Mouse (Mus musculus) C2C12 (cell line): Measurements from ENCODE around the gene Gm13090. TPM values are rescaled to one million over a fixed set of nuclear protein-coding genes. Genes with fewer than 3 reads are reported as not detected.

Source experiments
- H3K27me3 ChIP-seq: one replicate; pipeline ENCODE4 v1.6.1; 2011; ENCODE audit not compliant: control insufficient read depth, insufficient read depth, insufficient read length
- H3K36me3 ChIP-seq: one replicate; pipeline ENCODE4 v1.6.1; 2011; ENCODE audit not compliant: control insufficient read depth, insufficient read depth
- H3K4me3 ChIP-seq: one replicate; pipeline ENCODE4 v1.5.1; 2011; ENCODE audit warnings: mild to moderate bottlenecking, control low read depth; ENCODE audit not compliant: poor library complexity, insufficient read depth, severe bottlenecking
- H3K79me2 ChIP-seq: one replicate; pipeline ENCODE4 v1.6.1; 2011; ENCODE audit not compliant: control insufficient read depth, insufficient read depth
- H3K79me3 ChIP-seq: one replicate; pipeline ENCODE4 v1.6.1; 2011; ENCODE audit warnings: low read depth, control low read depth
- H3ac ChIP-seq: one replicate; pipeline ENCODE3; 2011; ENCODE audit warnings: low read depth; ENCODE audit not compliant: control insufficient read depth, insufficient read length
- CEBPB ChIP-seq: IDR thresholded peaks from one replicate; pipeline ENCODE4 v1.6.1; 2011; ENCODE audit warnings: low read depth, mild to moderate bottlenecking, control low read depth, moderate library complexity
- CTCF ChIP-seq: IDR thresholded peaks from one replicate; pipeline ENCODE4 v1.5.1; 2011; ENCODE audit not compliant: control insufficient read depth, insufficient read depth, insufficient read length
- FOSL1 ChIP-seq: IDR thresholded peaks from one replicate; pipeline ENCODE4 v1.8.0; 2011; ENCODE audit warnings: mild to moderate bottlenecking, low read length; ENCODE audit not compliant: poor library complexity, insufficient read depth, severe bottlenecking
- MAX ChIP-seq: IDR thresholded peaks from one replicate; pipeline ENCODE4 v1.6.1; 2011; ENCODE audit warnings: mild to moderate bottlenecking, control low read depth
- MYOD1 ChIP-seq: IDR thresholded peaks from one replicate; pipeline ENCODE4 v1.6.1; 2011; ENCODE audit warnings: low read depth; ENCODE audit not compliant: control insufficient read depth, insufficient read length
- MYOG ChIP-seq: IDR thresholded peaks from one replicate; pipeline ENCODE4 v1.6.1; 2011; ENCODE audit not compliant: control insufficient read depth, insufficient read length; ENCODE audit errors: extremely low read depth
- USF1 ChIP-seq: IDR thresholded peaks from one replicate; pipeline ENCODE4 v1.6.1; 2011; ENCODE audit warnings: low read depth, mild to moderate bottlenecking, control low read depth, moderate library complexity
- polyA plus RNA-seq: library from polyadenylated mRNA; unstranded; fragments of >200 nt; fragmentation: generic; extraction: Trizol; gene quantifications from one replicate; pipeline ENCODE4 v1.2.1, GENCODE M21; 2012; ENCODE audit warnings: missing spikeins

The Gm13090 gene
- polyA plus RNA-seq, 1 experiment: not detected

DNA sequence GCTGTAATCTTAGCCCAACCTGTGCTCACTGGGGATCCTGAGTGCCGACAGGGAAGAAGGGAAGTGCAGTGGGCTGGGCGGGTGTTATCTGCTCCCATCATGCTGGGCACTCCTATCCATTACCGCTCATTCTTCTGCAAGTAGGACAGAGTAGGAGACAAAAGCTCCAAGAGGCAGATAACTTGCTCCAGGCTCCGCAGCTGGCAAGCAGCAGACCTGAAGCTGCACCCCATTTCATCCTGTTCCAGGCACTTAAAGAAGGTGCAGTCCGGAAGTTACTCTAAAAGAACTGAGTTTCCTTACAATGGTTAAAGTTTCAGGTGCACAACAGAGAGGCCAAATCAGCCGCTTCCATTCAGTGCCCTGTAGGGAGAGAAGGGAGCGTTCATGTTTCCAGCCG, 21.9 kb downstream of the Gm13090 start:
- Histone ChIP-seq H3K79me3 (no peaks in the 10 kb centered on the region), H3K79me2 (no peaks in the 10 kb centered on the region), H3K36me3 (no peaks in the 10 kb centered on the region), H3ac (no peak overlapping the region), H3K4me3 (no peak overlapping the region), H3K27me3 (peaks cover 67% of the 10 kb centered on the region)
- TF ChIP-seq CEBPB (no peak), CTCF (no peak), FOSL1 (no peak), USF1 (no peak), MYOD1 (no peak), MAX (no peak), MYOG (no peak)

DNA sequence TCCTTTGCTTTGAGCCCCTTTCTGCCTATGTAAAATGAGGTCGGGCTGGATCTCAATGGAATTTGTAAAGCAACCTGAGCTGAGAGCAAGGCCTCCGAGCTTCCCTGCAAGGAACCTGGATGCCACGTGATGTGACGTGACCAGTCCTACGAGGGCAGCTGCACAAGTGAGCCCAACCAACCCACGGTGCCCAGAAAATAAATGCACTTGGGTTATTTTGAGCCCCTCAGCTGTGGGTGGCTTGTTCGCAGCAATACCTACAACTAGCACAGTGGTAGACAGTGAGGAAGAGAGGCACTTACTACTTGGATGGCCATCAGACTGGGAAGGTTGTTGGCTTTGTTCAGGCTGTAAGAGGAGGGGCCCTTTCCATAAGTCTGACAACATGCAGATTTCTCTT, 25.2 kb downstream of the Gm13090 start:
- Histone ChIP-seq H3K4me3 (no peak overlapping the region), H3K36me3 (no peaks in the 10 kb centered on the region), H3K27me3 (peaks cover 58% of the 10 kb centered on the region), H3ac (no peak overlapping the region), H3K79me2 (no peaks in the 10 kb centered on the region), H3K79me3 (no peaks in the 10 kb centered on the region)
- TF ChIP-seq MYOD1 (no peak), MAX (no peak), CEBPB (no peak), CTCF (no peak), MYOG (no peak), FOSL1 (no peak), USF1 (no peak)

DNA sequence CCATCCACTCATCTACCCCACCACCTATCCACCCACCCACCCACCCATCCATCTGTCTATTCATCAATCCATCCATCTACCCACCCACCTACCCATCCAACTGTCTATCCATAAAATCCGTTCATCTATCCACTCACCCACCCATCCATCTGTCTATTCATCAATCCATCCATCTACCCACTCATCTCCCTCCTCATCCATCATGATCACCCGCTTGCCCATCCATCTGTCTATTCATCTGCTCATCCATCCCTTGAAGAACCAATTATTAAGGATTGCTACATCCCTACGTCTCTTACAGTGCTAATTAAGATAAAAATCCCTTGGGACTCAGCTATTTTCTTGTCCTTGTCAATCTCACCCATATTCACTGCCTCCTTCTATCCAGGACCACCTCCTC, 29.5 kb downstream of the Gm13090 start:
- H3K4me3 ChIP-seq: no peak overlapping the region
- H3K79me2 ChIP-seq: no peaks in the 10 kb centered on the region
- no peaks in the 10 kb centered on the region for H3K36me3 ChIP-seq
- H3ac ChIP-seq: no peak overlapping the region
- H3K27me3 ChIP-seq: peaks cover 37% of the 10 kb centered on the region
- H3K79me3 ChIP-seq: no peaks in the 10 kb centered on the region
- TF ChIP-seq CTCF: no peak

DNA sequence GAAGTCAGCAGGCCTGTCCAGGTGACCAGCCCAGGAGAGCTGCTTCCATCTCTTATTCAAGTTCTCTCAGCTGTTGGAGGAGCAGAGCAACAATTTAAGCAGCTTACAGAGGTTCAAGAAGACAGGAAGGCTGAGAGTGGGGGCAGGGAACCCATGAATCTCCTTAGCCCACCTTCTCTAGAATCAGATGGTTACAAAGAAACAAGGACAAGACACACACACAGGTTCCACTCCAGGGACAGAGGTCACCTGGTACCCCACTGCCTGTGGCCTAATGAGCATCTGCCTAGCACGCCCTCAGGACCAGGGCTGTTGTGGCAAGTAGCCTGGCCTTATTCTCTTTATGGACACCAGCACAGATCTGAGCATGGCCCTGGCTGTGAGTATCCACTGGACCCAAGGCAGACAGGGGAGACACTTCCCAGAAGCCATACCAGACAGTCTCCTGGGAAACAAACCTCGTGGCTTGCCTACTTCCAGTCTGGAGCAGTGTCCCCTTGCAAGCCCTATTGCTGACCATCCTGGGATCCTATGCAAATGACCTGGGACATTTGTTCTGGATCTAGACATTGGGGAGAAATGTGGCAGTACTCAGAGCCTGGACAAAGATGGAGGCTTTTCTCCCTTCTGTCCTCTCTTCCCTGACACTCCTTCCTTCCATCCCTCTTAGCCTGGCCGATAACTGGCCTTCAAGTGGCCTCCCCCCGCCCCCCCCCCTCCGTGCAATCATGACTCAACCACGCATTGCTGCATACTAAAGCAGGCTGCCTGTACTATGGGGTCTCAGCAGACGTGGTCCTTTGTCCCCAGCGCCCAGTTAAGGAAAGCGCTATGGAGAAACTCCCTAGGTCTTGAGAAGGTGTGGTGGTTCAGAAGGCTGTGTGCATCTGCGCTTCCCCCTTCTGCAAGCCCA, 38.5 kb downstream of the Gm13090 start:
- H3K36me3 ChIP-seq: no peaks in the 10 kb centered on the region
- H3K4me3 ChIP-seq: no peak overlapping the region
- TF ChIP-seq MYOG (no peak), CEBPB (no peak), FOSL1 (no peak), USF1 (no peak), MAX (no peak), CTCF (no peak), MYOD1 (no peak)
- no peak overlapping the region for H3ac ChIP-seq
- no peaks in the 10 kb centered on the region for H3K79me2 ChIP-seq
- no peaks in the 10 kb centered on the region for H3K79me3 ChIP-seq
- peaks cover 83% of the 10 kb centered on the region for H3K27me3 ChIP-seq

DNA sequence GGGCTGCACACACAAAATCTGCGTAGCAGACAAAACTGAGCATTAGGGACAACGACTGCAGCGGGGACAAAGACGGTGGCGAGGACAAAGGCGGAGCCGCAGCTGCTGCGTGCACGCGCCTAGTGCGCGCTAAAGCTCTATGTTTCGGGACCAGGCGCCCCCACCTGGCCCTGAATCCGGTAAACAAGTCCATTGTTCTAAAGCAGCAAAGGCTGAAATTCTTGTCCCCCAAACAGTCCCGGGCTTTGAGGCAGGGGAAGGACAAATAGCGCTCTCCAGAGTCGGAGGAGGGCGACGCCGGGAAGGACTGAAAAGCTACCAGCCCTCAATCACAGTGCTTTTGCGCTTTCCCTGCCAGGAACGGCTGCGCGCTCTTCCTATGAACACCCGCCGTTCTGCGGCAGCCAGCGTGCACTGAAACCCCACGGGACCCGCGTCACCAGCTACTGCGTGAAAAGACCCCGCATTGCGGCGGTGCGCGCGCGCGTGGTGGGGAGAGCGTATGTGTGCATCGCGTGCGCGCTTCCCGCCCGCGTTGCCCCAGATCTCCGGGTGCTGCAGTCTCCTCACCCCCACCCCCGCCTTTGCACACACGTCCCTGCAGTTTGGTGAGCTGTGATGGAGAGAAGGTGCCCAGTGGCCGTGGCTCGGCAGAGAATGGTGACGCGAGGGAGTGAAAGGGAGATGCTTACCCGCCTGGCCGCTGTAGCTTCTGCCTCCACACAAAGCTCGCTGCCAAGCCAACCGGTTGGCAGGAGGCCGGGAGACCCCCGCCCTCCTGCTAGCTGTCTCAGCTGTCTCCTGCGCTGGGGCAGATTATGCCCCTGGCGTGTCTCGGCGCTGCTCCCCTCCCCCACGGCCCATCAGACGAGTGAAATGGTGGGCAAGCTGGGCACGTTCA, 39.5 kb downstream of the Gm13090 start:
- Histone ChIP-seq H3K79me2 (no peaks in the 10 kb centered on the region), H3K4me3 (no peak overlapping the region), H3K27me3 (peaks cover 90% of the 10 kb centered on the region), H3K36me3 (no peaks in the 10 kb centered on the region), H3K79me3 (no peaks in the 10 kb centered on the region), H3ac (no peak overlapping the region)
- TF ChIP-seq CEBPB: no peak
- TF ChIP-seq MYOD1: no peak
- no peak for TF ChIP-seq USF1

DNA sequence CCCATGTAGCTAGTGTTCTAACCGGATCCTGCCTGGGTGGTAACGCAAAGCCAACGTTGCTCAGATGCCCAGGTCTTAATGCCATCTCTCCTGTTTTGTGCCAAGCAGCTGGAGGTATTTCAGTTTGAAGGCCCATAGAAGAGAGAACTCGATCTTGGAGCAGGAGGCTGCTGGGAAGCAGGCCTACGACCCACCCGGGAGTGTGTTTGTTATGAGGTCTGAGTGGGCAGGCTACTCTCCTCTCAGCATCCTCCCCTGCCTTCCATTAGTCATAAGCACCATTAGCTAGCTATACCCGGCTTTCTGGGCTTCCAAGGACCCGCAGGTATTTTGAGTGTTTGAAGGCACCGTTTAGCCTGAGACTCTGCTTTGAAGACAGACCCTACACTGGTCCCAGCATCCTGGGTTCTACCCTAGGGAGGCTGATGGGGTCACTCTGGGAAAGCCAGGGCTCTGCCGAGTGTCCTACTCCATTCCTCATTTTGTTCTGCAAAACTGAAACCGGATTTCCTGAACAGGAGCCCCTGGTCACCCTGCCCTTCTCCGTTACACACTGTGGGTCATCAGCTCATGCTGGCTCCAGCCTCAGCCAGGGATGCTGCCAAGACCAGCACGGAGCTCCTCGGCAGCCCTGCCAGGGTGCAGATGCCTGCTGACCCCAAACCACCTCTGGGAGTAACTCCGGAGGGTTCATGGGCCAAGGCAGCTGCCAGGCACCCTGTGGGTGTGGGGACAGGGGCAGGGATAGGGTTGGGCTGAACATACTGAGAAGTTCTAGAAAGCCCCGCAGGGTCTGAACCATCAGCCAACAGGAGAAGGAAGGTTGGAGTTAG, 40.6 kb downstream of the Gm13090 start:
- Histone ChIP-seq H3K79me3 (no peaks in the 10 kb centered on the region), H3ac (no peak overlapping the region), H3K36me3 (no peaks in the 10 kb centered on the region), H3K79me2 (no peaks in the 10 kb centered on the region), H3K27me3 (peaks cover 90% of the 10 kb centered on the region), H3K4me3 (no peak overlapping the region)
- TF ChIP-seq MYOD1 (no peak), USF1 (no peak), MYOG (no peak), CTCF (no peak), FOSL1 (no peak), CEBPB (no peak), MAX (no peak)
